Mouse (Mus musculus) limb, embryonic 12.5 days (tissue): Measurements from ENCODE around the gene Zfp809. TPM values are rescaled to one million over a fixed set of nuclear protein-coding genes. Genes with fewer than 3 reads are reported as not detected.

Experiments
- ATAC-seq: fragments of 200-750 bp; cut with Nextera tagmentation; 2 replicates; pipeline ENCODE4 v1.8.0; 2017; ENCODE audit warnings: low read depth, moderate TSS enrichment; ENCODE audit not compliant: insufficient number of reproducible peaks, insufficient read depth, low FRiP score, low TSS enrichment
- H3K27ac ChIP-seq: fragments of 300-500 bp; sonication (generic); 2 replicates; pipeline ENCODE4 v1.5.1; 2016; ENCODE audit warnings: mild to moderate bottlenecking, moderate library complexity
- H3K27me3 ChIP-seq: fragments of 300-500 bp; sonication (generic); 2 replicates; pipeline ENCODE4 v1.6.1; 2016; ENCODE audit warnings: mild to moderate bottlenecking, moderate library complexity
- H3K36me3 ChIP-seq: fragments of 300-500 bp; sonication (generic); 2 replicates; pipeline ENCODE4 v1.6.1; 2016; ENCODE audit warnings: mild to moderate bottlenecking, moderate library complexity
- H3K4me1 ChIP-seq: fragments of 300-500 bp; sonication (generic); replicated peaks from 2 replicates; pipeline ENCODE4 v1.6.1; 2016
- H3K4me2 ChIP-seq: fragments of 300-500 bp; sonication (generic); 2 replicates; pipeline ENCODE4 v1.6.1; 2016; ENCODE audit warnings: mild to moderate bottlenecking, moderate library complexity
- H3K4me3 ChIP-seq: fragments of 300-500 bp; sonication (generic); replicated peaks from 2 replicates; pipeline ENCODE4 v1.5.1; 2016; ENCODE audit warnings: mild to moderate bottlenecking
- H3K9ac ChIP-seq: fragments of 300-500 bp; sonication (generic); replicated peaks from 2 replicates; pipeline ENCODE4 v1.6.1; 2016; ENCODE audit warnings: mild to moderate bottlenecking, moderate library complexity
- H3K9me3 ChIP-seq: fragments of 300-500 bp; sonication (generic); 2 replicates; pipeline ENCODE4 v1.6.1; 2016; ENCODE audit warnings: mild to moderate bottlenecking, moderate library complexity
- WGBS: fragments of 180-500 bp; shearing (Covaris S2); methylation state at CpG from one replicate; pipeline ENCODE4 v1.1.7; 2016; 5-methylcytosine and 5-hydroxymethylcytosine counted together
- polyA plus RNA-seq: library from polyadenylated mRNA; unstranded; fragments of >200 nt; fragmentation: Nextera tagmentation; extraction: Ambion mirVana; gene quantifications from 2 replicates; pipeline ENCODE4 v1.2.1, GENCODE M21; 2016

Zfp809 gene
- polyA plus RNA-seq, 1 experiment from 2014 or later: 12.0 TPM

DNA sequence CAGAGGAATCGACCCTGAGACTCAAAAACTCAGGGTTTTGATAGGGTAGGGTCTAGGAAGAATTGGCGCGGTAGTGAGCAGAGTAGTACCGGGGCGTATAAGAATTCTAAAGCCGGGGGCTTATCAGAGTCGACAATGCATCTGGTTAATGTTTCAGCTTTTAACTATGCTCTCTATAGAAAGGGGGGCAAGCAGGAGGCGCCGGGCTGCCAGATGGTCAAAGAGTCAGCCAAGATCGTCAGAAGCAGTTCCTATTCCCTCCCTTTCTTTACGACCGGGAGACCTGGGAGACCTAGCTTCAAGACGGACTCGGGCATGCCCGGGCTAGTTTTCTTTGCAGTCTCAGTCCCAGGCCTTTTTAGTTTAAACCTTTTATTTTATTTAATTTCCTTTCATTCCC lies 1.3 kb downstream of the Zfp809 start:
- no peaks in the 10 kb centered on the region for H3K36me3 ChIP-seq
- no peaks in the 10 kb centered on the region for H3K9me3 ChIP-seq
- H3K9ac ChIP-seq: no peak overlapping the region
- H3K4me2 ChIP-seq: no peak overlapping the region
- 79% methylated on average over 15 of the region's 15 CpGs for WGBS
- no peaks in the 10 kb centered on the region for H3K4me1 ChIP-seq
- H3K4me3 ChIP-seq: no peak overlapping the region
- no peak overlapping the region for H3K27ac ChIP-seq
- ATAC-seq: no peak
- H3K27me3 ChIP-seq: no peaks in the 10 kb centered on the region

- H3K36me3 ChIP-seq: no peaks in the 10 kb centered on the region
- H3K4me2 ChIP-seq: no peak overlapping the region
- H3K27me3 ChIP-seq: no peaks in the 10 kb centered on the region
- H3K9ac ChIP-seq: no peak overlapping the region
- H3K4me3 ChIP-seq: no peak overlapping the region
- WGBS: 82% methylated on average over 7 of the region's 7 CpGs
- no peak for ATAC-seq
- H3K27ac ChIP-seq: no peak overlapping the region
- no peaks in the 10 kb centered on the region for H3K9me3 ChIP-seq
- no peaks in the 10 kb centered on the region for H3K4me1 ChIP-seq
These were observed 4.0 kb downstream of the Zfp809 start for GRCm38 (mm10) chr9:22229386-22230026.

DNA sequence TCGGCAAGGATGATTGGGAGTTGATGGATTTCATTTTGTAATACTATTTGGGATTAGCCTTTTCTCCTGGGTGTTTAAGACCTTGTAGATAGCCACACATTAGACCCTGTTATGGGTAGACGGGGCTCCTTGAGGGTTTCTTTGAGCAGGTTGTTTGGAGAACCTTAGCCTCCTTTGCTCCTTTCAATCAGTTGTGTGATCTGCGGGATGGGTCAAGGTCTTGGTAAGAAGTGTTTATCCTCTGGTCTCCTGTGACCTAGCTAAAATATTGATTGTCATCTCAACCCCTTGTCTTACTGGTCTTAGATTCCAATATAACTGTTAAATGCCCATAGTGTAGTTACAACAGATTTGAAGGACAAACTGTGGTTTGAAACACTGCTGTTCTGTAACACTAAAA lies 4.5 kb downstream of the Zfp809 start:
- H3K27me3 ChIP-seq: no peaks in the 10 kb centered on the region
- 91% methylated on average over 3 of the region's 3 CpGs for WGBS
- H3K4me3 ChIP-seq: no peak overlapping the region
- H3K27ac ChIP-seq: no peak overlapping the region
- no peak for ATAC-seq
- H3K36me3 ChIP-seq: peaks cover 5% of the 10 kb centered on the region
- no peaks in the 10 kb centered on the region for H3K9me3 ChIP-seq
- no peak overlapping the region for H3K4me2 ChIP-seq
- H3K4me1 ChIP-seq: no peaks in the 10 kb centered on the region
- no peak overlapping the region for H3K9ac ChIP-seq

GRCm38 (mm10) chr9:22230556-22230955 lies 5.0 kb downstream of the Zfp809 start:
- Histone ChIP-seq H3K27ac (no peak overlapping the region), H3K4me2 (no peak overlapping the region), H3K4me3 (no peak overlapping the region), H3K36me3 (peaks cover 9% of the 10 kb centered on the region), H3K9ac (no peak overlapping the region), H3K4me1 (no peaks in the 10 kb centered on the region), H3K27me3 (no peaks in the 10 kb centered on the region), H3K9me3 (no peaks in the 10 kb centered on the region)
- ATAC-seq: no peak

DNA sequence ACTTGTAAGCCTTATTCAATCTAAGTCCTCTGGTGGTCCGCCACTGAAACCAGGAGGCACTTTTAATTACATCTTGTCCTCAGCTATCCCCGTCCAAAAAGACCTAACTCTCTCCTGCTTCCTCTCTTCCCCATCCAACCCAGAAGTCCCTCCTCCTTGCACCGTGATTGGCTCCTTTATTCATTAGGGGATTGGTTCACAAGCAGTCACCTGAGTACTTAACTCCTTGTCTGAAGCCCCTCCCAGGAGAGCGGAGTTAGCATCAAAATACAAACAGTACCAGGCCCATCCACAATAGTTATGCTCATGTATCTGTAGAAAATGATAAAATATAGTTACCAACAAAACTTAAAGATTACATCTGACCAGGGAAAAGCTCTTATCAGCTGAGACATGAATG lies 14.5 kb downstream of the Zfp809 start:
- H3K9me3 ChIP-seq: peaks cover 27% of the 10 kb centered on the region
- H3K9ac ChIP-seq: no peak overlapping the region
- H3K4me1 ChIP-seq: no peaks in the 10 kb centered on the region
- no peak for ATAC-seq
- no peak overlapping the region for H3K4me3 ChIP-seq
- peaks cover 92% of the 10 kb centered on the region for H3K36me3 ChIP-seq
- 94% methylated on average over 4 of the region's 4 CpGs for WGBS
- no peak overlapping the region for H3K27ac ChIP-seq
- H3K27me3 ChIP-seq: no peaks in the 10 kb centered on the region
- H3K4me2 ChIP-seq: no peak overlapping the region

DNA sequence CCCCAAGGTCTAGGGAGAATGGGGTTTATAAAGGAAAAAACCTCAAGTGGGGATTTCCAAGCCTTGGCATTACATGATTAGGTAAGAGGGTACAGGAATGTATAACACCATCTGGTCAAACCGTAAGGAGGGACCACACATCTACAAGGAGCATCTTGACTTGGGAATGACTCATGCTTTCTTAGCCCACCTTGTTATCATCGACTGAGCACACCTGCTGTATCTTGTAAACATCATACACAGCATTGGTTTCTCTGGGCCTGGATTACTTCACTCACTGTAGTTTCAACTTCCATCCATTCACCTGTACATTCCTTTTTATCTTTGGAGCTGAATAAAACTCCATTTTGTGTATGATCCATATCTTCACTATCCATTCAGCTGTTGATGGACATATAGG lies 18.7 kb downstream of the Zfp809 start:
- no peak overlapping the region for H3K4me3 ChIP-seq
- no peak overlapping the region for H3K4me2 ChIP-seq
- H3K4me1 ChIP-seq: no peaks in the 10 kb centered on the region
- H3K36me3 ChIP-seq: peaks cover 94% of the 10 kb centered on the region
- WGBS: 88% methylated on average over 2 of the region's 2 CpGs
- no peak overlapping the region for H3K9ac ChIP-seq
- ATAC-seq: no peak
- H3K27me3 ChIP-seq: no peaks in the 10 kb centered on the region
- peaks cover 67% of the 10 kb centered on the region for H3K9me3 ChIP-seq
- H3K27ac ChIP-seq: no peak overlapping the region

GRCm38 (mm10) chr9:22256579-22256978 lies 31.1 kb downstream of the Zfp809 start:
- 91% methylated on average over 4 of the region's 4 CpGs for WGBS
- no peaks in the 10 kb centered on the region for H3K27me3 ChIP-seq

DNA sequence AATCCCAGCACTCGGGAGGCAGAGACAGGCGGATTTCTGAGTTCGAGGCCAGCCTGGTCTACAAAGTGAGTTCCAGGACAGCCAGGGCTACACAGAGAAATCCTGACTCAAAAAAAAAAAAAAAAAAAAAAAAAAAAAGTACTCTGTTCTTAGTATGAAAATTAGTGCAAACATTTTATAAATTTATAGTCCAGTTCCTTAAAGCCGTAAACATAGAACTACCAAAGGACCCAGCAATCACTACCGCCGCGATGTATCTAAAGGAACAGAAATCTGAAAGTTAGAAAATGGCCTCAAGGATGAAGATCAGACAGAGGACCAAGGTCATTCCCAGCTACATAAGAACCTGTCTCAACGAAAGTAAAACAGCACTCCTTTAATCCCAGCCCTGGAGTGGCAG lies 33.3 kb downstream of the Zfp809 start:
- peaks cover 40% of the 10 kb centered on the region for H3K36me3 ChIP-seq
- WGBS: 81% methylated on average over 8 of the region's 8 CpGs
- H3K27ac ChIP-seq: no peak overlapping the region

More at GRCm38 (mm10) chr9:22256579-22256978, 31.1 kb downstream of the Zfp809 start:
- no peak overlapping the region for H3K4me3 ChIP-seq
- ATAC-seq: no peak
- peaks cover 29% of the 10 kb centered on the region for H3K9me3 ChIP-seq
- no peak overlapping the region for H3K27ac ChIP-seq
- no peak overlapping the region for H3K9ac ChIP-seq
- peaks cover 59% of the 10 kb centered on the region for H3K36me3 ChIP-seq
- H3K4me2 ChIP-seq: no peak overlapping the region
- H3K4me1 ChIP-seq: no peaks in the 10 kb centered on the region

DNA sequence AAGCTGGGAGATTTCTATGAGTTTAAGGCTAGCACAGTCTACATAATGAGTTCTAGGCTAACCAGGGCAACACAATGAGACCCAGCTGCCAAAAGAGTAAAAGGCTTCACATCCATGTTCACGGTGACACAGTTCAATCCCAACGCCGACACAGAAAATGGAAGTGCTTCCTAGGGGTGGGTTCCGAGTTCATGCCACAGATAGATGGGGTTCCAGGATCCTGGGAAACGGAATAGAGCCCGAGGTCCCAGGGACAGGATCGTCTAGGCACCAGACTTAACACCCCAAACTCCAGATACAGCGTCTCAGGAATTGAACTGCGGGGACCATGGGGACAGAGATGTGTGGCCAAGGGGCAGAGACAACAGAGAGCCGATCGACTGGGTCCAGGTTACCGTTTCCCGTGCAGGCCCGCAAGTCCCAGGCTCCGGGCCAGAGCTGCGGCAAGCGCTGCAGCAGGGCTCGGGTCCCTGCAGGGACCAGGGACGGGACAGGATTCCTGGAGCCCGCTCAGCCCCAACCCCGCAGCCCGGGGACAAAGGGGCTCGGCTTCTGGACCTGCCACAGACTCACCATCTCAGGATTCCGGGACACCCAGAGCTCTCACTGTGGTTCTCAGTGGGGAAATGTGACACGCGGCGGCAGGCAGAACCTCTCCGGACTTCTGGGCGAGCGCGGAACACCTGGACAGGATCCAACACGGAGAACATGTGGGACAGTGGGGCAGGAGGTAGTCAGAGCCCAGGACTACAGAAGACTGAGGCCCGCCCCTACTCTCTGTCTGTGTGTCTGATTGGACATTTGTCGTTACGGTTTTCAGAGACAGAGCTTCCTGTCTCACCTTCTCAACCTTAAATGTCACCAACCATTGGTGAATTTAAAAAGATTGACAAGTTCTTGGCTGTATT lies 33.9 kb downstream of the Zfp809 start, which contains the start of gene Zfp599:
Gene Zfp599 (minus strand): TSS at position 712 of the 908 bp plus-strand sequence.
- H3K4me2 ChIP-seq: peak within 1 kb of the TSS; percentile 67
- peak within 1 kb of the TSS; percentile 81 for H3K27ac ChIP-seq

More for the DNA sequence above, 33.3 kb downstream of the Zfp809 start:
- no peaks in the 10 kb centered on the region for H3K27me3 ChIP-seq
- peak overlapping the region; percentile 77 for H3K4me3 ChIP-seq
- H3K9ac ChIP-seq: peak overlapping the region; percentile 89
- H3K9me3 ChIP-seq: peaks cover 21% of the 10 kb centered on the region
- ATAC-seq: no peak
- H3K4me2 ChIP-seq: peak overlapping the region; percentile 67
- no peaks in the 10 kb centered on the region for H3K4me1 ChIP-seq

DNA sequence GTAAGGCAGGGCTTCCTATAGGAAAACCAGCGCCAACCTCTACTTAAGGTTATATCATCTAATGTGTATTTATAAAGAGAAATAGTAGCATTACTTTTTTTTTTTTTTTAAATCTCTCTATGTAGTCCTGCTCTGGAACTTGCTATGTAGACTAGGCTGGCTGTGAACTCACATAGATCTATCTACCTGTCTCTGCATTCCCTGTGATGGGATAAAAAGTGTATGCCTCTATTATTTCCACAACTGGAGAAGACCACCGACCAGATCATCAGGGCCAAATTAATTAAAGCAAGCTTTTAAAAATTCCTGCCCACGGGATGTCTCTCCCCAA lies 34.5 kb downstream of the Zfp809 start:
- WGBS: 27% methylated on average over 3 of the region's 3 CpGs

More for the DNA sequence above, 33.9 kb downstream of the Zfp809 start, which contains the start of gene Zfp599:
- H3K4me3 ChIP-seq: peak within 1 kb of the TSS; percentile 77
- H3K27me3 ChIP-seq: no peaks in the 10 kb centered on the region
- H3K4me1 ChIP-seq: no peaks in the 10 kb centered on the region
- 1% methylated on average over 35 of the region's 35 CpGs for WGBS
- H3K36me3 ChIP-seq: peaks cover 33% of the 10 kb centered on the region
- ATAC-seq: peak; percentile 97
- H3K9me3 ChIP-seq: peaks cover 17% of the 10 kb centered on the region
- H3K9ac ChIP-seq: peak within 1 kb of the TSS; percentile 89

GRCm38 (mm10) chr9:22261594-22261993 lies 36.1 kb downstream of the Zfp809 start:
- H3K4me1 ChIP-seq: no peaks in the 10 kb centered on the region
- H3K27me3 ChIP-seq: no peaks in the 10 kb centered on the region
- no peak overlapping the region for H3K4me3 ChIP-seq
- H3K9me3 ChIP-seq: peaks cover under 1% of the 10 kb centered on the region; the same call in 1 of the 2 replicates
- no peak overlapping the region for H3K27ac ChIP-seq
- H3K4me2 ChIP-seq: no peak overlapping the region
- H3K36me3 ChIP-seq: peaks cover 14% of the 10 kb centered on the region
- WGBS: 88% methylated on average over 1 of the region's 1 CpGs
- no peak for ATAC-seq
- H3K9ac ChIP-seq: no peak overlapping the region

More for the DNA sequence above, 34.5 kb downstream of the Zfp809 start:
- no peak overlapping the region for H3K27ac ChIP-seq
- peaks cover 16% of the 10 kb centered on the region for H3K9me3 ChIP-seq
- H3K4me2 ChIP-seq: peak overlapping the region; percentile 67
- H3K36me3 ChIP-seq: peaks cover 30% of the 10 kb centered on the region
- H3K9ac ChIP-seq: no peak overlapping the region
- H3K27me3 ChIP-seq: no peaks in the 10 kb centered on the region
- H3K4me3 ChIP-seq: peak overlapping the region; percentile 77
- no peaks in the 10 kb centered on the region for H3K4me1 ChIP-seq
- no peak for ATAC-seq
